Mouse (Mus musculus): ENCODE measurements around the gene Kptn. TPM values are rescaled to one million over a fixed set of nuclear protein-coding genes. Genes with fewer than 3 reads are reported as not detected.

Kptn gene
- polyA plus RNA-seq (2012; ENCODE audit: low replicate concordance), result 18.1 and 30.7 TPM in 2 replicates

DNA sequence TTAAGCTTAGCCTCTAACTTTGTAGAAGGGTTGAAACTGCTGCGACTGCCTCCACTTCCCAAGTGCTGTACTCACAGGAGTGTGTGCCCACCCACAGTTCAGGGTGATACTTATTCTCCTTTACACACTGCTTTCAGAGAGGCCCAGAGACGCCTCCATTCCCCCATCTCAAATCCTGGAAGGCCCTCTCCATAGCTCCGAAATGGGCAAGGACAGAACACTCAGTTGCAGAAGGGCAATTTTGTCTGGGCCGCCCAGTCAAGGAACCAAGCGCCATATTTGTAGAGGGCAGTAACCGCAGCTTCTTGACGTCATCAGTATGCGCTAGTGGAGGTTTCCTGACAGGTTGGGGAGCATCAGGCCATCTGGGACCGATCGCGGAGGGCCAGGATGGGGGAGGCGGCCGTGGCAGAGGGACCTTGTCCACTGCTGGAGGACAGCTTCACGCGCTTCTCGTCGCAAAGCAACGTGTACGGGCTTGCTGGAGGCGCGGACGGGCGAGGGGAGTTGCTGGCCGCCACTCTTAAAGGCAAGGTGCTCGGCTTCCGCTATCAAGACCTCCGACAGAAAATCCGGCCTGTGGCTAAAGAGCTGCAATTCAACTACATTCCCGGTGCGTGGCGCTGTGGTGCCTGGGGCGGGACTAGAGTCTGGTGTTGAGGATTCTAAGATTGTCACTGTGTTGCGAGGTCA, at the start of gene Kptn:
Kptn (plus strand) TSS at position 327 of the 693 bp plus-strand sequence.

DNA sequence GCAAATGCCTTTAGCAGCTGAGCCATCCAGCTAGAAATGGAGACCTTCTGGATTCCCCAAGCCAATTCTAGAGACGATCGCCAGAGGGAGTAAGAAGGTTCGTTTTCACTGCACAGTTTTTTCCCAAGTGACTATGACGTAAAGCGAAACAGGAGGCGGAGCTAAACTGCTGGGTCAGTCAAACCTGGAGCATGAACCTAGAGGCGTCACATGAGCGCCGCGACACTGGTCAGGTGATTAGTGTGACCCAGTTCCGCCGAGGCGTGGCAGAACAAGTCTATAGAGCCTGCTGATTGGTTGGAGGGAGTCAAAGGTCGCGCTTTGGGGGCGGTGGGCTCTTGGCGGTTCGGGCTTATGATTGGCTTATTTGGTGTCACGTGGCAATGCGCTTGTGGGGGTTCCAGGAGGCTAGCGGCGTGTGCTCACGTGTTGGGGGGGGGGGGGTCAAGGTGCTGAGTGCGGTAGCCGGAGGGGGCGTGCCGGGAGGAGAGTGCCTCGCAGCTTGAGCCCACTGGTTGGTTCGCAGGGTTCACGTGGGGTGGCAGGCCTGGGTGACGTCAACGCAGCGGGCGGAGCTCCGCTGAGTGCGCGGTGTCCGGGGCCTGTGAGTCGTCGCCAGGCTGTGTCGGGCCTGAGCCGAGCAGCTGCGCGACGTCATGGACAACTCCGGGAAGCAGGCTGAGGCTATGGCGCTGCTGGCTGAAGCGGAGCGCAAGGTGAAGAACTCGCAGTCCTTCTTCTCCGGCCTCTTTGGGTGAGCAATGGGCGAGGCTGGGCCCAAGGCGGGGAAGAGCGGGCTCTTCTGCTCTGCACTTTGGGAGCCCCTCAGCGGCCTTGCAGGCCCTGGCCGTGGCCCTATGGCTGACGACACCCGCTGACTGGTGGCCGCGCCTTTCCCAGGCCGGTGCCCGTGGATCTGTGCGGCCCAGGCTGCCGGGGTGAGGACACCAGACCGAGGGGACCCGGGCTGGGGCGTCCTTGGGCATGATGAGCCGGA, 21.4 kb upstream of the Kptn start, which contains the start of gene Napa:
Napa (plus strand) TSS at position 438 of the 997 bp plus-strand sequence.

DNA sequence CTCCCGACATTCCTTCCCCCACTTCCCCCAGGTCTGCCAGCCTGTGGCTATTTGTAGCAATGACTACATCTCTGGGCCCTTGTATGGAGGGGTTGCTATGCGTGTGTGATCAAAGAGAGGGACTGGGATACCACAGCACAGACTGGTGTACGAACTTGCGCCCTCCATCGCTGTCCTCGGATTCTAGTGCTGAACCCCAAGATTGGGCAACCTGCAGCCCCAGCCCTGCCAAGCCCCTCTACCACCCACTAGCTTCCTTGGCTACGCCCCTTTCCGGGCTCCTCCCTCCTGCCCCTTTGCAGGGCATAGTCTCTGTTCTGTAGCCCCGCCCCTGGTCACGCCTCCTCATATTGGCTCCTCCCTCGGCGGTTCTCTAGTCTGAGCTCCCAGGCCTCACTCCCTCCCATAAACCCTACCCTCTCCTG, 9.7 kb downstream of the Kptn start, which contains the start of gene Slc8a2:
Slc8a2 (plus strand) TSS at position 406 of the 425 bp plus-strand sequence.

DNA sequence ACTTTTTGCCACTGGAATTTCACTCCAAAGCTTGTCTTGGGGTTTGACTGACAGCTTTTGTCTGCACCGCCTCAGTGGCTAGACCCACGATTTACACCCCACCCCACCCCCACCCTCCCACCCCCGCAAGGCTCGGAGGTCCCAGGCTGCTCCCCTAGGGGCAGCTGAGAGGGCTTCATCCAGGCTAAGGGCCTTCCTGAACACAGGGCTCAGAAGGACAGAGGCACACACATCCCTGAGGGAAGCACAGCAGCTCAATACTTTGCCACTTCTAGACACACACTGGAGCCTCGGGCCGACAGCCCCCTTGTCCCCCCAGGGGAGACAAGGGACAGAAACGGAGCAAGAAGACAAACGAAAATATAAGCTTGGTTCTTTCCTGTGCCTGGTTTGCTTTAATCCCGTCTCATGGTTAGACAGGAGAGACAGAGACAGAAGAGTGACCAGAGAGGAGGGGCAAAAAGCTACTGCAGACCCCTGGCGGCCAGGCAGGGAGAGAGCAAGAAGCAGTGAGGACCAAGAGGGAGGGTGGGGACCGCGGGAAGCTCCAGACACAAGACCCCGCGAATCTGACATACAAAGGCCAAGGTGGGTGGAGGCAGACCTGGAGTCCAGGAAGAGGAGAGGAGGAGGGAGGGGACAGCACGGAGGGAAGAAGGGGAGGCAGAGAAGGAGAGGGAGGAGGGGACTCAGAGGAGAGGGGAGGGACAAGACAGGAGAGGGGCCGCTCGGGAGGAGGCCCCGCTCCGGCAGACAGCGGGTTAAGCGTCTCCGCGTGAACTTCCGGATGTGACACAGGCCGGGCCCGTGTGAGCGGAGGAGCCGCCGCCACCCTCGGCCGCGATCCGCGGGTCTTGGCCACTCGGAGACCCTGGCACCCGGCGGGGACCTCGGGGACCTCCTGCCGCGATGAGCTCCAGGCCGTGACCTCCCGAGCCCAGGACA, 55.2 kb downstream of the Kptn start, which contains the start of gene Meis3:
Meis3 (plus strand) TSS at position 494 of the 945 bp plus-strand sequence.

Other genes with a start within 250 kb of the Kptn start
- gene Crx, start 239.9 kb upstream of the Kptn start, polyA plus RNA-seq (2012; ENCODE audit: low replicate concordance), result not detected in 2 replicates
- gene Crxos, start 237.3 kb upstream of the Kptn start, polyA plus RNA-seq (2012; ENCODE audit: low replicate concordance), result not detected in 2 replicates
- 96.0 and 751 TPM in 2 replicates for gene Selenow, start 197.5 kb upstream of the Kptn start, polyA plus RNA-seq (2012; ENCODE audit: low replicate concordance)
- gene Nop53, start 173.8 kb upstream of the Kptn start, polyA plus RNA-seq (2012; ENCODE audit: low replicate concordance), result 567 and 832 TPM in 2 replicates
- gene Ehd2, start 152.3 kb upstream of the Kptn start, polyA plus RNA-seq (2012; ENCODE audit: low replicate concordance), result 1.5 and 4.8 TPM in 2 replicates
- gene Bicra, start 72.0 kb upstream of the Kptn start, polyA plus RNA-seq (2012; ENCODE audit: low replicate concordance), result 162 and 369 TPM in 2 replicates
- gene Zfp541, start 58.1 kb upstream of the Kptn start, polyA plus RNA-seq (2012; ENCODE audit: low replicate concordance), result 0.51 TPM in 1 of 2 replicates, not detected in the other
- gene Napa, start 21.4 kb upstream of the Kptn start, polyA plus RNA-seq (2012; ENCODE audit: low replicate concordance), result 107 and 182 TPM in 2 replicates
- 0.44 and 0.93 TPM in 2 replicates for gene Slc8a2, start 9.9 kb downstream of the Kptn start, polyA plus RNA-seq (2012; ENCODE audit: low replicate concordance)
- gene Meis3, start 55.2 kb downstream of the Kptn start, polyA plus RNA-seq (2012; ENCODE audit: low replicate concordance), result 18.3 and 26.2 TPM in 2 replicates
- gene Dhx34, start 102.1 kb downstream of the Kptn start, polyA plus RNA-seq (2012; ENCODE audit: low replicate concordance), result 48.5 and 105 TPM in 2 replicates
- 0.54 and 0.97 TPM in 2 replicates for gene C5ar2, start 124.3 kb downstream of the Kptn start, polyA plus RNA-seq (2012; ENCODE audit: low replicate concordance)
- 7.8 and 14.0 TPM in 2 replicates for gene C5ar1, start 139.6 kb downstream of the Kptn start, polyA plus RNA-seq (2012; ENCODE audit: low replicate concordance)
- gene Inafm1, start 153.7 kb downstream of the Kptn start, polyA plus RNA-seq (2012; ENCODE audit: low replicate concordance), result 28.8 and 82.8 TPM in 2 replicates
- gene Ccdc9, start 166.9 kb downstream of the Kptn start, polyA plus RNA-seq (2012; ENCODE audit: low replicate concordance), result 99.7 and 173 TPM in 2 replicates
- 52.3 and 259 TPM in 2 replicates for gene Bbc3, start 188.5 kb downstream of the Kptn start, polyA plus RNA-seq (2012; ENCODE audit: low replicate concordance)